Mouse (Mus musculus): ENCODE data around the gene Acss3. TPM values are rescaled to one million over a fixed set of nuclear protein-coding genes. Genes with fewer than 3 reads are reported as not detected.

Acss3 gene
- total RNA-seq, 2 experiments from 2014 or later, result 0.42 to 0.62 TPM

- no peak for DNase-seq (ENCODE audit: extremely low spot score in 1 of 2, low spot score in 1 of 2)
Measured at GRCm38 (mm10) chr10:107024254-107024653, 99.2 kb downstream of the Acss3 start.

GRCm38 (mm10) chr10:107021118-107021517 is 102.3 kb downstream of the Acss3 start:
- DNase-seq (ENCODE audit: extremely low spot score in 1 of 2, low spot score in 1 of 2), result no peak

- no peak for DNase-seq (ENCODE audit: extremely low spot score in 1 of 2, low spot score in 1 of 2)
Measured at GRCm38 (mm10) chr10:107011142-107011541, 112.3 kb downstream of the Acss3 start.

GRCm38 (mm10) chr10:106998052-106998625 is 125.3 kb downstream of the Acss3 start:
- DNase-seq (ENCODE audit: extremely low spot score in 1 of 2, low spot score in 1 of 2), result no peak

- no peak for DNase-seq (ENCODE audit: extremely low spot score in 1 of 2, low spot score in 1 of 2)
Measured at GRCm38 (mm10) chr10:106989478-106989877, 134.0 kb downstream of the Acss3 start.

GRCm38 (mm10) chr10:106975193-106976141 is 148.0 kb downstream of the Acss3 start:
- DNase-seq (ENCODE audit: extremely low spot score in 1 of 2, low spot score in 1 of 2), result no peak

- DNase-seq (ENCODE audit: extremely low spot score in 1 of 2, low spot score in 1 of 2), result no peak
Measured at GRCm38 (mm10) chr10:106959026-106959425, 164.4 kb downstream of the Acss3 start.

GRCm38 (mm10) chr10:106941380-106941779 is 182.1 kb downstream of the Acss3 start:
- no peak for DNase-seq (ENCODE audit: extremely low spot score in 1 of 2, low spot score in 1 of 2)

GRCm38 (mm10) chr10:106939441-106939840 is 184.0 kb downstream of the Acss3 start:
- DNase-seq (ENCODE audit: extremely low spot score in 1 of 2, low spot score in 1 of 2), result no peak

GRCm38 (mm10) chr10:106938851-106939250 is 184.6 kb downstream of the Acss3 start:
- no peak for DNase-seq (ENCODE audit: extremely low spot score in 1 of 2, low spot score in 1 of 2)

GRCm38 (mm10) chr10:106936996-106937395 is 186.5 kb downstream of the Acss3 start:
- DNase-seq (ENCODE audit: extremely low spot score in 1 of 2, low spot score in 1 of 2), result no peak

GRCm38 (mm10) chr10:106932571-106933073 is 190.8 kb downstream of the Acss3 start:
- DNase-seq (ENCODE audit: extremely low spot score in 1 of 2, low spot score in 1 of 2), result no peak

GRCm38 (mm10) chr10:106928576-106929332 is 194.7 kb downstream of the Acss3 start:
- no peak for DNase-seq (ENCODE audit: extremely low spot score in 1 of 2, low spot score in 1 of 2)

- no peak for DNase-seq (ENCODE audit: extremely low spot score in 1 of 2, low spot score in 1 of 2)
Measured at GRCm38 (mm10) chr10:106924798-106925197, 198.7 kb downstream of the Acss3 start.

- no peak for DNase-seq (ENCODE audit: extremely low spot score in 1 of 2, low spot score in 1 of 2)
Measured at GRCm38 (mm10) chr10:106924334-106924733, 199.1 kb downstream of the Acss3 start.

- no peak for DNase-seq (ENCODE audit: extremely low spot score in 1 of 2, low spot score in 1 of 2)
Measured at GRCm38 (mm10) chr10:106914822-106915221, 208.6 kb downstream of the Acss3 start.

- no peak for DNase-seq (ENCODE audit: extremely low spot score in 1 of 2, low spot score in 1 of 2)
Measured at GRCm38 (mm10) chr10:106914275-106914674, 209.2 kb downstream of the Acss3 start.

GRCm38 (mm10) chr10:106913032-106913431 is 210.4 kb downstream of the Acss3 start:
- DNase-seq (ENCODE audit: extremely low spot score in 1 of 2, low spot score in 1 of 2), result no peak

GRCm38 (mm10) chr10:106910108-106910507 is 213.4 kb downstream of the Acss3 start:
- no peak for DNase-seq (ENCODE audit: extremely low spot score in 1 of 2, low spot score in 1 of 2)

GRCm38 (mm10) chr10:106896351-106896750 is 227.1 kb downstream of the Acss3 start:
- no peak for DNase-seq (ENCODE audit: extremely low spot score in 1 of 2, low spot score in 1 of 2)

All from layer of hippocampus, postnatal 25 days (tissue).